Mouse (Mus musculus) hindbrain, embryonic 10.5 days (tissue): ENCODE data around the gene Fanci. TPM values are rescaled to one million over a fixed set of nuclear protein-coding genes. Genes with fewer than 3 reads are reported as not detected.

Experiments
- DNase-seq: peaks from one replicate; pipeline ENCODE4 v3.0.0-alpha.2; 2017; ENCODE audit warnings: low spot score
- H3K27ac ChIP-seq: fragments of 300-500 bp; sonication (generic); 2 replicates; pipeline ENCODE4 v1.5.1; 2016; ENCODE audit warnings: mild to moderate bottlenecking, moderate library complexity
- H3K27me3 ChIP-seq: fragments of 300-500 bp; sonication (generic); 2 replicates; pipeline ENCODE4 v1.6.1; 2016; ENCODE audit warnings: mild to moderate bottlenecking; ENCODE audit not compliant: poor library complexity, insufficient read depth, severe bottlenecking
- H3K36me3 ChIP-seq: fragments of 300-500 bp; sonication (generic); 2 replicates; pipeline ENCODE4 v1.6.1; 2016; ENCODE audit warnings: mild to moderate bottlenecking, moderate library complexity
- H3K4me1 ChIP-seq: fragments of 300-500 bp; sonication (generic); replicated peaks from 2 replicates; pipeline ENCODE4 v1.6.1; 2016; ENCODE audit warnings: mild to moderate bottlenecking
- H3K4me3 ChIP-seq: fragments of 300-500 bp; sonication (generic); 2 replicates; pipeline ENCODE4 v1.5.1; 2016; ENCODE audit warnings: mild to moderate bottlenecking, moderate library complexity
- H3K9me3 ChIP-seq: fragments of 300-500 bp; sonication (generic); 2 replicates; pipeline ENCODE4 v1.6.1; 2016; ENCODE audit warnings: mild to moderate bottlenecking, moderate library complexity
- WGBS: fragments of 180-500 bp; shearing (Covaris S2); methylation state at CpG from one replicate; pipeline ENCODE4 v1.1.7; 2016; 5-methylcytosine and 5-hydroxymethylcytosine counted together
- polyA plus RNA-seq: library from polyadenylated mRNA; unstranded; fragments of >200 nt; fragmentation: Nextera tagmentation; extraction: Ambion mirVana; gene quantifications from 2 replicates; pipeline ENCODE4 v1.2.1, GENCODE M21; 2016

Gene Fanci
- polyA plus RNA-seq, 1 experiment from 2014 or later = 16.1 TPM

- 67% methylated on average over 9 of the region's 9 CpGs for WGBS
- no peak for DNase-seq
- Histone ChIP-seq H3K27me3 (no peaks in the 10 kb centered on the region), H3K9me3 (no peaks in the 10 kb centered on the region), H3K36me3 (peaks cover 9% of the 10 kb centered on the region; the same call in 1 of the 2 replicates), H3K27ac (peak overlapping the region; percentile 98; the same call in 1 of the 2 replicates), H3K4me1 (peaks cover 29% of the 10 kb centered on the region), H3K4me3 (peak overlapping the region; percentile 85)
Observed at GRCm38 (mm10) chr7:79392860-79393513, 1.3 kb downstream of the Fanci start.

GRCm38 (mm10) chr7:79393924-79394323, 2.2 kb downstream of the Fanci start:
- Histone ChIP-seq H3K27ac (no peak overlapping the region), H3K4me3 (no peak overlapping the region), H3K4me1 (peaks cover 20% of the 10 kb centered on the region), H3K27me3 (no peaks in the 10 kb centered on the region), H3K36me3 (peaks cover 11% of the 10 kb centered on the region; the same call in 1 of the 2 replicates), H3K9me3 (no peaks in the 10 kb centered on the region)
- 95% methylated on average over 7 of the region's 7 CpGs for WGBS
- no peak for DNase-seq

- no peaks in the 10 kb centered on the region for H3K27me3 ChIP-seq
- H3K9me3 ChIP-seq = no peaks in the 10 kb centered on the region
- no peak overlapping the region for H3K4me3 ChIP-seq
- H3K4me1 ChIP-seq = peaks cover 20% of the 10 kb centered on the region
- H3K27ac ChIP-seq = no peak overlapping the region
- DNase-seq = no peak
- 73% methylated on average over 7 of the region's 7 CpGs for WGBS
- peaks cover 14% of the 10 kb centered on the region; the same call in 1 of the 2 replicates for H3K36me3 ChIP-seq
Observed at GRCm38 (mm10) chr7:79394666-79395065, 2.9 kb downstream of the Fanci start.

- 92% methylated on average over 7 of the region's 7 CpGs for WGBS
- peaks cover 14% of the 10 kb centered on the region; the same call in 1 of the 2 replicates for H3K36me3 ChIP-seq
- H3K27me3 ChIP-seq = no peaks in the 10 kb centered on the region
- peaks cover 20% of the 10 kb centered on the region for H3K4me1 ChIP-seq
- no peaks in the 10 kb centered on the region for H3K9me3 ChIP-seq
- no peak overlapping the region for H3K4me3 ChIP-seq
- no peak for DNase-seq
- H3K27ac ChIP-seq = no peak overlapping the region
Observed at GRCm38 (mm10) chr7:79395186-79395585, 3.5 kb downstream of the Fanci start.

- Histone ChIP-seq H3K36me3 (peaks cover 14% of the 10 kb centered on the region; the same call in 1 of the 2 replicates), H3K27me3 (no peaks in the 10 kb centered on the region)
- WGBS = 85% methylated on average over 10 of the region's 10 CpGs
Observed at GRCm38 (mm10) chr7:79397446-79397963, 5.8 kb downstream of the Fanci start.

GRCm38 (mm10) chr7:79398426-79398825, 6.7 kb downstream of the Fanci start:
- H3K4me1 ChIP-seq = peaks cover 5% of the 10 kb centered on the region; the same call in 1 of the 2 replicates
- peaks cover 22% of the 10 kb centered on the region; the same call in 1 of the 2 replicates for H3K36me3 ChIP-seq
- no peak for DNase-seq
- no peak overlapping the region for H3K4me3 ChIP-seq
- 89% methylated on average over 8 of the region's 8 CpGs for WGBS
- H3K9me3 ChIP-seq = no peaks in the 10 kb centered on the region
- no peak overlapping the region for H3K27ac ChIP-seq
- no peaks in the 10 kb centered on the region for H3K27me3 ChIP-seq

More at GRCm38 (mm10) chr7:79397446-79397963, 5.8 kb downstream of the Fanci start:
- H3K27ac ChIP-seq = no peak overlapping the region
- no peak overlapping the region for H3K4me3 ChIP-seq
- H3K9me3 ChIP-seq = no peaks in the 10 kb centered on the region
- no peak for DNase-seq
- peaks cover 13% of the 10 kb centered on the region for H3K4me1 ChIP-seq

GRCm38 (mm10) chr7:79398971-79399370, 7.2 kb downstream of the Fanci start:
- no peak for DNase-seq
- H3K4me3 ChIP-seq = no peak overlapping the region
- peaks cover 1% of the 10 kb centered on the region; the same call in 1 of the 2 replicates for H3K4me1 ChIP-seq
- no peaks in the 10 kb centered on the region for H3K27me3 ChIP-seq
- H3K27ac ChIP-seq = no peak overlapping the region
- H3K36me3 ChIP-seq = peaks cover 26% of the 10 kb centered on the region; the same call in 1 of the 2 replicates
- no peaks in the 10 kb centered on the region for H3K9me3 ChIP-seq
- 73% methylated on average over 12 of the region's 12 CpGs for WGBS

- WGBS = 89% methylated on average over 3 of the region's 3 CpGs
- Histone ChIP-seq H3K27ac (no peak overlapping the region), H3K4me3 (no peak overlapping the region), H3K9me3 (no peaks in the 10 kb centered on the region), H3K27me3 (no peaks in the 10 kb centered on the region), H3K4me1 (no peaks in the 10 kb centered on the region), H3K36me3 (peaks cover 26% of the 10 kb centered on the region; the same call in 1 of the 2 replicates)
- DNase-seq = no peak
Observed at GRCm38 (mm10) chr7:79400296-79400695, 8.6 kb downstream of the Fanci start.

- H3K9me3 ChIP-seq = no peaks in the 10 kb centered on the region
- 95% methylated on average over 18 of the region's 18 CpGs for WGBS
- H3K4me3 ChIP-seq = no peak overlapping the region
- no peak for DNase-seq
- H3K27ac ChIP-seq = no peak overlapping the region
- no peaks in the 10 kb centered on the region for H3K27me3 ChIP-seq
- 0 out of 2 replicates have a peak, but pooled peaks cover 3% of the 10 kb centered on the region for H3K4me1 ChIP-seq
- peaks cover 55% of the 10 kb centered on the region for H3K36me3 ChIP-seq
Observed at GRCm38 (mm10) chr7:79414449-79415375, 23.0 kb downstream of the Fanci start.

GRCm38 (mm10) chr7:79419950-79420349, 28.2 kb downstream of the Fanci start:
- H3K9me3 ChIP-seq = no peaks in the 10 kb centered on the region
- H3K4me3 ChIP-seq = no peak overlapping the region
- peaks cover 73% of the 10 kb centered on the region for H3K36me3 ChIP-seq
- no peak overlapping the region for H3K27ac ChIP-seq
- H3K4me1 ChIP-seq = no peaks in the 10 kb centered on the region
- WGBS = 91% methylated on average over 7 of the region's 7 CpGs
- no peaks in the 10 kb centered on the region for H3K27me3 ChIP-seq
- DNase-seq = no peak

GRCm38 (mm10) chr7:79422876-79423275, 31.1 kb downstream of the Fanci start:
- Histone ChIP-seq H3K36me3 (peaks cover 77% of the 10 kb centered on the region), H3K4me1 (peaks cover 8% of the 10 kb centered on the region; the same call in 1 of the 2 replicates), H3K9me3 (no peaks in the 10 kb centered on the region), H3K27me3 (no peaks in the 10 kb centered on the region), H3K4me3 (no peak overlapping the region), H3K27ac (no peak overlapping the region)
- 92% methylated on average over 10 of the region's 10 CpGs for WGBS
- no peak for DNase-seq

- Histone ChIP-seq H3K36me3 (peaks cover 55% of the 10 kb centered on the region), H3K27me3 (no peaks in the 10 kb centered on the region), H3K4me3 (no peak overlapping the region), H3K27ac (no peak overlapping the region), H3K9me3 (no peaks in the 10 kb centered on the region), H3K4me1 (peaks cover 14% of the 10 kb centered on the region)
- DNase-seq = no peak
- WGBS = 77% methylated on average over 10 of the region's 10 CpGs
Observed at GRCm38 (mm10) chr7:79425804-79426203, 34.1 kb downstream of the Fanci start.
